Mouse (Mus musculus) cortical plate, adult 2 months (tissue): ENCODE measurements around the gene Pkhd1. TPM values are rescaled to one million over a fixed set of nuclear protein-coding genes. Genes with fewer than 3 reads are reported as not detected.
A peak's percentile ranks its signal among the peaks of the same experiment; 100 is the strongest.

Experiments
- H3K27ac ChIP-seq: fragments of 200-500 bp; 2 replicates; pipeline ENCODE4 v1.5.1; 2012; ENCODE audit warnings: low read length, control low read depth, inconsistent platforms; ENCODE audit not compliant: insufficient read depth
- H3K4me1 ChIP-seq: fragments of 200-500 bp; 2 replicates; pipeline ENCODE4 v1.6.1; 2011; ENCODE audit warnings: low read length; ENCODE audit not compliant: control insufficient read depth, insufficient read depth
- H3K4me3 ChIP-seq: fragments of 200-500 bp; 2 replicates; pipeline ENCODE4 v1.5.1; 2011; ENCODE audit warnings: mild to moderate bottlenecking, low read length, control low read depth; ENCODE audit not compliant: insufficient read depth
- CTCF ChIP-seq: fragments of 200-500 bp; IDR thresholded peaks from 2 replicates; pipeline ENCODE4 v1.5.1; 2011; ENCODE audit warnings: mild to moderate bottlenecking, control low read depth, low read length; ENCODE audit not compliant: insufficient read depth; ENCODE audit errors: extremely low read depth
- POLR2A ChIP-seq: fragments of 200-500 bp; IDR thresholded peaks from 2 replicates; pipeline ENCODE4 v1.6.1; 2011; ENCODE audit warnings: mild to moderate bottlenecking, low read length, control low read depth; ENCODE audit not compliant: insufficient read depth; ENCODE audit errors: extremely low read depth
- polyA plus RNA-seq: library from polyadenylated mRNA; depleted of rRNA; stranded (reverse); fragments of >200 nt; gene quantifications from 2 replicates; pipeline ENCODE4 v1.2.3, GENCODE M21; 2012

Gene Pkhd1
- polyA plus RNA-seq, 1 experiment: 0.04 TPM

DNA sequence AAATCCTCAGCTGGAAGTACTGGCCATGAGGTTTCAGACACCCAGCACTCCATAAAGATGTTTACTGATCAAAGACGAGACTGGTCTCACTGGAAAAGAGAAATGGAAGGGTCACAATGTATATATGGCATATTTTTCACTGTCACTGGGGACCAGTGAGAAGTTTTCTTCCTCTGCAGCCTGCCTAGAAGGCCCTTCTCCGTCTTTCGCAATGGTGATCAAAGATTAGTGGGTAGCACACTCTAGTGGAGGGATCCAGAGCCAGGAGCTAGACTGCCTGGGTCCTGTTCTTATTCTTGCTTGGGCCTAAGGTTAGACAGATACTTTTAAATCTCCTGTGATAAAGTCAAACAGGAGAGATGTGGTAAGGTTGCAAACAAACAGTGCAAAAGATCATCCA is 311.7 kb downstream of the Pkhd1 start:
- no peak overlapping the region for H3K27ac ChIP-seq
- TF ChIP-seq CTCF (0 out of 2 replicates have a peak, but pooled peaks have one; percentile 34), POLR2A (no peak)
- H3K4me3 ChIP-seq: no peak overlapping the region
- H3K4me1 ChIP-seq: peaks cover 2% of the 10 kb centered on the region; the same call in 1 of the 2 replicates

DNA sequence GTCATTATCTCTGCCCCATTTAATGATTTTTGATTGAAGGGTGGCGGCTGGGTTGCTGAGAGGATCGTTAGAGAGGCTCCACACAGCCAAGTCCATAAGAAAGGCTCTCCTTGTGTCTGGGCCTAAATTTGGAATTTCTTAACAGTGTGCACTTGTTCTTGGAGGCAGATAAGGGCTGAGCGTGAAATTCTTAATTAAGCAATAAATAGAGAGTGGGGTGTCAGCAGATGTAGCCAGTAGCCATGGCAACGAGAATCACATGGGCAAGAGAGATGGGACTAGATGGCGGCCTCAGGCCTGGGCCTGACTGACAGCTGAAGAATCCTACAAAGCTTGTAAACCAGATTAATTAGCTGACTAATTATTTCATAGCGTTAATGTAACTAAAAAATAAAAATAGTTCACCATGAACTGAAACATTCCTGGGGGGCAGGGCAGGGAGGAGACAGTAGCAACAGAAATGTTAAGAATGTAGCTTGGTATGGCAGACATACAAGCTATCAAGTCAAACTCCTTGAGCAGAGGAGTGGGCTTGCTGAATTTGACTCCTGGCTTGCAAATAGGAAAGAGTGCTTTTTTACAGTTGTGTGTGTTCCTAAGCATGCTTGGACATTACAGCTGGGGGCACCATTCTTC is 314.8 kb downstream of the Pkhd1 start:
- no peak overlapping the region for H3K27ac ChIP-seq
- H3K4me3 ChIP-seq: no peak overlapping the region
- no peak for TF ChIP-seq POLR2A
- peaks cover 2% of the 10 kb centered on the region; the same call in 1 of the 2 replicates for H3K4me1 ChIP-seq

DNA sequence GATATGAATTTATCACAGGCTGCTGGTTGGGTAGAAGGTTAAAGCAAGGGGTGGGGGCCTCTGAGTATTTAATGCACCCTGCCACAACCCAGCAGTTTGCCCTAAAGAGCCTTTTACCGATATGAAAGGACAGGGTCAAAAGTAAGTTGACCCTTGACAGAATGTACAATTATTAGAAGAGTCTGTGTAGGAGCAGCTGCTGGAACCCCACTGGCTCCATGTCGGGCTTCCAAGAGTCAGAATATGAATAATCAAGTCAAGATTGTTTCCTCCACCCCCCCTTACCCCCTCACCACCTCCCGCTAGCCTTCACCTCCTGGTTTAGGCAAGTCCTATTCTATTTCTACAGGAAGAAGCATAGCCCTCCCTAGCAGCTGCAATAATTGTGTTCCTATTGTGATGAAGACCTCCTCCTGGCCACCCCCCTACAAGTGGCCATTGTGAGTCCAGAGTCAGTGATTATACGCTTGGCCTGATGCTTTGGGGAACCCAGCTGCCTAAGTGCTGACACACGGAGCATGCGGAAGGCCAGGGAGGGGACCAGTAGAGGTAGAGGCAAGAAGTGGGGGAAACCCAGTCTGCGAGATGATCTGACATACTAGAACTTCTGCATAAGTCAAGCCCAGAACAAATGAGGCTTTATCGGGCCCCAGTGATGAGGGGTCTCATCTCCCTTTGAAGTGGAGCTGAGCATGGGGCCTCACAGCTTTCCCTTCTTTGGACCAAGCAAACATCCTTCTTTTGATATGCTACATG is 315.5 kb downstream of the Pkhd1 start:
- H3K4me1 ChIP-seq: peaks cover 2% of the 10 kb centered on the region; the same call in 1 of the 2 replicates
- no peak overlapping the region for H3K4me3 ChIP-seq
- no peak for TF ChIP-seq POLR2A
- TF ChIP-seq CTCF: no peak
- no peak overlapping the region for H3K27ac ChIP-seq

DNA sequence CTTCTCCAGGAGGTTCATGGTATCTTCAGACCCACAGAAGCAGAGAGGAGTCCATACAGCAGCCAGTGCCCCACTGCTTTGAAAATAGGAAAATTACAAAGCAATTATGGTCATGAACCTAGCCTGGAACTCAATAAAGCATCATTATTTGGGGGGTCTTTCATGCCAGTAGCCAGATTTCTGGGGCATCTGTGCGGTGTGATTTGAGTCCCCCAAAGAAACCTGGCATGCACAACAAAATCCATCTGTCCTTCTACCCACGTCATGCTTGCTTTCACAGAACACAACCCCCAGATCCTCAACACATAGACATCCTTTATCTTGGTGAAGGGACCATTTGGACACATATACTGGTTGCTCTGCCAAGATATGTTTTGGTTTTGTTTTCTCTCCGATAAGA is 316.2 kb downstream of the Pkhd1 start:
- H3K4me3 ChIP-seq: no peak overlapping the region
- TF ChIP-seq CTCF: no peak
- no peak for TF ChIP-seq POLR2A
- no peak overlapping the region for H3K27ac ChIP-seq
- peaks cover 2% of the 10 kb centered on the region; the same call in 1 of the 2 replicates for H3K4me1 ChIP-seq

DNA sequence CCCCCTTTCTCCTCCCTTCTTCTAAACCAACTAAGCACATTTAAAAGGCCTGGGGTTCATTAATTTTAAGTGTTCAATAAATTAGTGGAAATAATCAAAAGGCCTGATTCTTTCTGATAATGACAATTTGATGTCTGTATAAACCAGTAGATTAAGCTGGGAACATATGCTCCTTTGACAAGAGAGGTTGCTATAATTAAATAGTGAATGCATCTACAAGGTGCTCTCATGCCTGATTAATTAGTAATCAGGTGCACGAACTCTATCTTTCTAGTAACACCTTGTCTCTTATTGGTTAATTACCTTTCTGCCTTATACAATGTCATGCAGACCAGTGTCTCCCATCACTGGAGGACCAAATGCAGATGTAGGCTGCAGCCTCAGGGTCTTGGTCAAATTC is 329.2 kb downstream of the Pkhd1 start:
- no peak for TF ChIP-seq POLR2A
- no peak for TF ChIP-seq CTCF
- no peak overlapping the region for H3K4me3 ChIP-seq

DNA sequence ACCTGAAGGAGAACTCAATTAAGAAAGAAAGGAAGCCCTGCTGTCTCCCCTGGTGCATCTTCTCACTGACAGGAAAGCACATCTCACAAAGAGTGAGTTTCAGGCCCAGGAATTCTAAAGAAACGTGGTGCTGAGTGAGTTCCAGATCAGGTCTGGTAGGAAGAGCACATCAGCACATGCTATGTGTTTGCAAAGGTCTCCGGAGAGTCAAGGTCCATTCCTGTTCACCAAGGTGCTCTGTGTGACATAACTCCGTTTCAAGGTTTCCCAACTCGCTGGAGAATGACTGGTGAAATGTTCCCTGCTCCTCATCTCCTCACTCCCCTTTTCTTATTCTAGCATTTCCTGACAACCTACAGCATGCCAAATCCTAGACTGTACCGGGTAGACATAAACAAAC is 357.5 kb downstream of the Pkhd1 start:
- Histone ChIP-seq H3K27ac (no peak overlapping the region), H3K4me1 (no peaks in the 10 kb centered on the region), H3K4me3 (no peak overlapping the region)
- TF ChIP-seq CTCF (no peak), POLR2A (no peak)

More for the DNA sequence above, 329.2 kb downstream of the Pkhd1 start:
- no peak overlapping the region for H3K27ac ChIP-seq
- H3K4me1 ChIP-seq: no peaks in the 10 kb centered on the region

DNA sequence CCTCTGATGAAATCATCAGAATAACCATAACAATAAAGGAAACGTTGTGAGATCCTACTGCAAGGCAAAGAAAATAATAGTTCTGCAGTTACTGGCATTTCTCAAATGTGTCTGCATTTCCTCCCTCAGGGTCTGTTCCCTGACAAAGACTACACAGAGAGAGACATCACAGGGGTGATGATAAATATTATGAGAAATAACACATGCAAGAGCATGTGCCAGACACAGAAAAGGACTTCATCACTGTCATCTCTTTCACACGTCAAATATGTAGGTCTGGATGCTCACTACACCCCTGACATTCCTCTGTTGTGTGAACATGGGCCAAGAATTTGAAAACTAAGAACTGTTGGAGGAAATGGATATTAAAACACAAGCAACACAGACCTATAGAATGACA is 369.7 kb downstream of the Pkhd1 start:
- Histone ChIP-seq H3K4me1 (no peaks in the 10 kb centered on the region), H3K4me3 (no peak overlapping the region), H3K27ac (no peak overlapping the region)
- TF ChIP-seq CTCF: no peak
- no peak for TF ChIP-seq POLR2A

DNA sequence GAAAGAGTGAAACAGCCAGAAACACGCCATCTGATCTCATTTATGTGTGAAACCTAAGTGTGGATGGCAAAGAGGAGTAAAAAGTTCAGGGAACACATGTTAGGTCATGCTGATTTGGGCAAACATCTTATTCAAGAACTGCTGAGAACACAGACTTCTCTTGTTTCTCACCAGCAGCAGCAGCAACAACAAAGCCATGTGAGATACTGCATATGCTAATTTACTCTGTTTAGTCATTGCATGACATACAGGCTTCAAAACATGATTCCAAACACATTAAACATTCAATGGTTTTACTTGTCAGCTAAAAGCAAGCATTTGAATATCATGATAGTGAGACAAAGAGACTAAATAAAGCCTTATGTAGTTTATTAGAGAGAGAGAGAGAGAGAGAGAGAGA is 401.2 kb downstream of the Pkhd1 start:
- Histone ChIP-seq H3K4me3 (no peak overlapping the region), H3K4me1 (no peaks in the 10 kb centered on the region), H3K27ac (no peak overlapping the region)
- TF ChIP-seq POLR2A (no peak), CTCF (no peak)

DNA sequence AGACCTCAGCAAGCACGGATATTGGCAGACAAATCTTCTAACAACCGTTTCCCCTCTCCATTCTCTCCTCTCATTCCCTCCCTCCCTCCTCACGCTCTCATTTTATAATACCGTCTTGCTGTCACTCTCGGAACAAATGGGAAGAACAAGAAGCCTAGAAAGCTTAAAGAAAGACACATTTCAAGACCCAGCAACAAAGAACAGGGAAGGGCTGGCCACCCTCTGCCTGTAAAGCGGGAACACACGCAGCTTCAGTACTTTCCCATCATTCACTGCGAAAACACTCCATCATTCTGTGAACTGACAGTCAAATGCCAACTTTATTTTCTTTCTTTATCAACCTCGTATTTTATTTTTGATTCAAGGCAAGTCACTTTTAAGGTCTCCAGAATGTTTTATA is 427.4 kb downstream of the Pkhd1 start:
- TF ChIP-seq POLR2A (no peak), CTCF (no peak)
- no peak overlapping the region for H3K4me3 ChIP-seq
- no peaks in the 10 kb centered on the region for H3K4me1 ChIP-seq
- no peak overlapping the region for H3K27ac ChIP-seq

DNA sequence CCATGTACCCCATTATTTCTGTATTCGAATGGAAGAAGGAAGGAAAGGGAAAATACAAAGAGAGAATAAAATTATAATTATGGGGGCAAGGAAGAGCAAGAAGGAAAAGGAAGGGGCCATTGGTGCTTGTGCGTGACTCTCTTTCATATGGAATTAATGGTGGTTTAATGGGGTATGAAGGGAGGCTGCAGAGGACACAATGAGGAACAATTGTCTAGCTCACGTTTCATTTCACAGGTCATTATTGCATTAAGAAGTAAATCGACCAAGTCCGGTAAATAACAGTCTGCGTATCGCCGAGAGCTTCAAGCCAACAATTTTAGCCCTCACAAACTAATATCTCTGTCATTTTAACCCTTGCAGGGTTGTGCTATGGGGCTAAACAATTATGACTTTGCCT is 437.7 kb downstream of the Pkhd1 start:
- TF ChIP-seq CTCF (no peak), POLR2A (no peak)
- no peak overlapping the region for H3K4me3 ChIP-seq
- no peak overlapping the region for H3K27ac ChIP-seq
- no peaks in the 10 kb centered on the region for H3K4me1 ChIP-seq
